Mouse (Mus musculus): ENCODE results near the gene Nsd2. TPM values are rescaled to one million over a fixed set of nuclear protein-coding genes. Genes with fewer than 3 reads are reported as not detected.

Nsd2 gene
- polyA plus RNA-seq, 1 experiment: 6.8 TPM

- WGBS: 42% methylated on average over 2 of the region's 2 CpGs
- no peaks in the 10 kb centered on the region for H3K4me1 ChIP-seq (ENCODE audit: control insufficient read depth, insufficient read depth, low read length)
- no peaks in the 10 kb centered on the region for H3K36me3 ChIP-seq (ENCODE audit: control insufficient read depth, insufficient read depth, low read length)
- DNase-seq: no peak
- no peak for TF ChIP-seq POLR2A (IDR thresholded peaks at IDR 0.05; ENCODE audit: low read depth, low read length)
- no peak for TF ChIP-seq CTCF (conservative IDR thresholded peaks at IDR 0.05; ENCODE audit: insufficient read depth, insufficient read length, low read depth, low read length)
- H3K27me3 ChIP-seq (replicated peaks; ENCODE audit: control insufficient read depth, insufficient read depth, low read length): no peaks in the 10 kb centered on the region
- H3K27ac ChIP-seq (ENCODE audit: insufficient read depth, low read depth, low read length): no peak overlapping the region
- no peak overlapping the region for H3K4me3 ChIP-seq (ENCODE audit: insufficient read depth, low read depth, low read length)
Measured at GRCm38 (mm10) chr5:33821901-33822427, 1.4 kb downstream of the Nsd2 start.

- no peaks in the 10 kb centered on the region for H3K27me3 ChIP-seq (replicated peaks; ENCODE audit: control insufficient read depth, insufficient read depth, low read length)
- 59% methylated on average over 3 of the region's 3 CpGs for whole genome bisulfite sequencing
Measured at GRCm38 (mm10) chr5:33822456-33822855, 1.9 kb downstream of the Nsd2 start.

GRCm38 (mm10) chr5:33826001-33826400, 5.5 kb downstream of the Nsd2 start:
- no peaks in the 10 kb centered on the region for H3K27me3 ChIP-seq (replicated peaks; ENCODE audit: control insufficient read depth, insufficient read depth, low read length)
- H3K4me3 ChIP-seq (ENCODE audit: insufficient read depth, low read depth, low read length): no peak overlapping the region
- no peak overlapping the region for H3K27ac ChIP-seq (ENCODE audit: insufficient read depth, low read depth, low read length)
- TF ChIP-seq CTCF (conservative IDR thresholded peaks at IDR 0.05; ENCODE audit: insufficient read depth, insufficient read length, low read depth, low read length): no peak
- TF ChIP-seq POLR2A (IDR thresholded peaks at IDR 0.05; ENCODE audit: low read depth, low read length): no peak
- DNase-seq: no peak
- no peaks in the 10 kb centered on the region for H3K4me1 ChIP-seq (ENCODE audit: control insufficient read depth, insufficient read depth, low read length)
- H3K36me3 ChIP-seq (ENCODE audit: control insufficient read depth, insufficient read depth, low read length): no peaks in the 10 kb centered on the region

More at GRCm38 (mm10) chr5:33822456-33822855, 1.9 kb downstream of the Nsd2 start:
- Histone ChIP-seq H3K36me3 (ENCODE audit: control insufficient read depth, insufficient read depth, low read length) (no peaks in the 10 kb centered on the region), H3K27ac (ENCODE audit: insufficient read depth, low read depth, low read length) (no peak overlapping the region), H3K4me3 (ENCODE audit: insufficient read depth, low read depth, low read length) (no peak overlapping the region), H3K4me1 (ENCODE audit: control insufficient read depth, insufficient read depth, low read length) (no peaks in the 10 kb centered on the region)
- no peak for DNase-seq
- TF ChIP-seq POLR2A (IDR thresholded peaks at IDR 0.05; ENCODE audit: low read depth, low read length) (no peak), CTCF (conservative IDR thresholded peaks at IDR 0.05; ENCODE audit: insufficient read depth, insufficient read length, low read depth, low read length) (no peak)

GRCm38 (mm10) chr5:33828107-33828506, 7.6 kb downstream of the Nsd2 start:
- no peak overlapping the region for H3K4me3 ChIP-seq (ENCODE audit: insufficient read depth, low read depth, low read length)
- no peaks in the 10 kb centered on the region for H3K4me1 ChIP-seq (ENCODE audit: control insufficient read depth, insufficient read depth, low read length)
- no peaks in the 10 kb centered on the region for H3K27me3 ChIP-seq (replicated peaks; ENCODE audit: control insufficient read depth, insufficient read depth, low read length)
- 85% methylated on average over 8 of the region's 8 CpGs for WGBS
- TF ChIP-seq CTCF (conservative IDR thresholded peaks at IDR 0.05; ENCODE audit: insufficient read depth, insufficient read length, low read depth, low read length) (no peak), POLR2A (IDR thresholded peaks at IDR 0.05; ENCODE audit: low read depth, low read length) (no peak)
- DNase-seq: no peak
- no peaks in the 10 kb centered on the region for H3K36me3 ChIP-seq (ENCODE audit: control insufficient read depth, insufficient read depth, low read length)
- H3K27ac ChIP-seq (ENCODE audit: insufficient read depth, low read depth, low read length): no peak overlapping the region

GRCm38 (mm10) chr5:33829958-33830357, 9.4 kb downstream of the Nsd2 start:
- 91% methylated on average over 3 of the region's 3 CpGs for WGBS
- no peak overlapping the region for H3K4me3 ChIP-seq (ENCODE audit: insufficient read depth, low read depth, low read length)
- no peaks in the 10 kb centered on the region for H3K27me3 ChIP-seq (replicated peaks; ENCODE audit: control insufficient read depth, insufficient read depth, low read length)
- H3K4me1 ChIP-seq (ENCODE audit: control insufficient read depth, insufficient read depth, low read length): no peaks in the 10 kb centered on the region; the same call in 1 of the 2 replicates
- DNase-seq: no peak
- no peaks in the 10 kb centered on the region for H3K36me3 ChIP-seq (ENCODE audit: control insufficient read depth, insufficient read depth, low read length)
- TF ChIP-seq POLR2A (IDR thresholded peaks at IDR 0.05; ENCODE audit: low read depth, low read length): no peak
- TF ChIP-seq CTCF (conservative IDR thresholded peaks at IDR 0.05; ENCODE audit: insufficient read depth, insufficient read length, low read depth, low read length): no peak
- no peak overlapping the region for H3K27ac ChIP-seq (ENCODE audit: insufficient read depth, low read depth, low read length)

GRCm38 (mm10) chr5:33830832-33831231, 10.3 kb downstream of the Nsd2 start:
- Histone ChIP-seq H3K36me3 (ENCODE audit: control insufficient read depth, insufficient read depth, low read length) (no peaks in the 10 kb centered on the region), H3K4me3 (ENCODE audit: insufficient read depth, low read depth, low read length) (no peak overlapping the region), H3K27me3 (replicated peaks; ENCODE audit: control insufficient read depth, insufficient read depth, low read length) (no peaks in the 10 kb centered on the region), H3K27ac (ENCODE audit: insufficient read depth, low read depth, low read length) (no peak overlapping the region), H3K4me1 (ENCODE audit: control insufficient read depth, insufficient read depth, low read length) (no peaks in the 10 kb centered on the region; the same call in 1 of the 2 replicates)
- DNase-seq: peak; percentile 8
- WGBS: 69% methylated on average over 1 of the region's 1 CpGs
- TF ChIP-seq CTCF (conservative IDR thresholded peaks at IDR 0.05; ENCODE audit: insufficient read depth, insufficient read length, low read depth, low read length): peak; percentile 40
- TF ChIP-seq POLR2A (IDR thresholded peaks at IDR 0.05; ENCODE audit: low read depth, low read length): no peak

GRCm38 (mm10) chr5:33841331-33841730, 20.8 kb downstream of the Nsd2 start:
- no peaks in the 10 kb centered on the region for H3K36me3 ChIP-seq (ENCODE audit: control insufficient read depth, insufficient read depth, low read length)
- DNase-seq: no peak
- TF ChIP-seq POLR2A (IDR thresholded peaks at IDR 0.05; ENCODE audit: low read depth, low read length): no peak
- no peak for TF ChIP-seq CTCF (conservative IDR thresholded peaks at IDR 0.05; ENCODE audit: insufficient read depth, insufficient read length, low read depth, low read length)
- no peak overlapping the region for H3K4me3 ChIP-seq (ENCODE audit: insufficient read depth, low read depth, low read length)
- H3K27me3 ChIP-seq (replicated peaks; ENCODE audit: control insufficient read depth, insufficient read depth, low read length): no peaks in the 10 kb centered on the region
- no peak overlapping the region for H3K27ac ChIP-seq (ENCODE audit: insufficient read depth, low read depth, low read length)
- 82% methylated on average over 1 of the region's 1 CpGs for WGBS
- H3K4me1 ChIP-seq (ENCODE audit: control insufficient read depth, insufficient read depth, low read length): no peaks in the 10 kb centered on the region
